Mouse (Mus musculus): ENCODE data around the gene Pmepa1. TPM values are rescaled to one million over a fixed set of nuclear protein-coding genes. Genes with fewer than 3 reads are reported as not detected.
A peak's percentile ranks its signal among the peaks of the same experiment; 100 is the strongest.

Pmepa1 gene
- polyA plus RNA-seq (2017; shearing (Covaris generic)) = 10 to 100 TPM; 10.4 to 12.7 TPM

- peak; percentile 80 for ATAC-seq
Measured at GRCm38 (mm10) chr2:173276409-173276808, at the start of gene Pmepa1. TSS of gene Pmepa1 (minus strand) at chr2:173276533.

GRCm38 (mm10) chr2:173321754-173322153 is 45.4 kb upstream of the Pmepa1 start:
- no peak for ATAC-seq

- ATAC-seq = no peak
Measured at GRCm38 (mm10) chr2:173321194-173321593, 44.9 kb upstream of the Pmepa1 start.

GRCm38 (mm10) chr2:173314291-173314690 is 38.0 kb upstream of the Pmepa1 start:
- no peak for ATAC-seq

GRCm38 (mm10) chr2:173308486-173308885 is 32.2 kb upstream of the Pmepa1 start:
- no peak for ATAC-seq

GRCm38 (mm10) chr2:173307984-173308383 is 31.7 kb upstream of the Pmepa1 start:
- ATAC-seq = no peak

- peak; percentile 89 for ATAC-seq
Measured at GRCm38 (mm10) chr2:173307561-173307960, 31.2 kb upstream of the Pmepa1 start.

GRCm38 (mm10) chr2:173306734-173307525 is 30.6 kb upstream of the Pmepa1 start:
- ATAC-seq = peak; percentile 62

- no peak for ATAC-seq
Measured at GRCm38 (mm10) chr2:173305011-173305410, 28.7 kb upstream of the Pmepa1 start.

GRCm38 (mm10) chr2:173300663-173301630 is 24.6 kb upstream of the Pmepa1 start:
- no peak for ATAC-seq

GRCm38 (mm10) chr2:173296408-173296807 is 20.1 kb upstream of the Pmepa1 start:
- ATAC-seq = no peak

- ATAC-seq = no peak
Measured at GRCm38 (mm10) chr2:173293042-173293441, 16.7 kb upstream of the Pmepa1 start.

GRCm38 (mm10) chr2:173292551-173292950 is 16.2 kb upstream of the Pmepa1 start:
- no peak for ATAC-seq

- ATAC-seq = no peak
Measured at GRCm38 (mm10) chr2:173290981-173291380, 14.6 kb upstream of the Pmepa1 start.

GRCm38 (mm10) chr2:173289928-173290327 is 13.6 kb upstream of the Pmepa1 start:
- no peak for ATAC-seq

- no peak for ATAC-seq
Measured at GRCm38 (mm10) chr2:173285816-173286538, 9.6 kb upstream of the Pmepa1 start.

- ATAC-seq = no peak
Measured at GRCm38 (mm10) chr2:173284771-173285170, 8.4 kb upstream of the Pmepa1 start.

GRCm38 (mm10) chr2:173282191-173282590 is 5.9 kb upstream of the Pmepa1 start:
- no peak for ATAC-seq

GRCm38 (mm10) chr2:173281021-173281937 is 4.9 kb upstream of the Pmepa1 start:
- ATAC-seq = no peak

- no peak for ATAC-seq
Measured at GRCm38 (mm10) chr2:173278846-173279580, 2.7 kb upstream of the Pmepa1 start.

- no peak for ATAC-seq
Measured at GRCm38 (mm10) chr2:173276859-173277258, 526 bp upstream of the Pmepa1 start.

Measured in CD4-positive, CD25-positive, alpha-beta regulatory T cell, adult 4 months (primary cell).